Mouse (Mus musculus) thymus, adult 2 months (tissue): ENCODE measurements around the gene Ehbp1.

Source experiments
- CTCF ChIP-seq: fragments of 200-500 bp; IDR thresholded peaks from 2 replicates; pipeline ENCODE4 v1.5.1; 2012; ENCODE audit warnings: mild to moderate bottlenecking, control low read depth, low read length, moderate library complexity, borderline replicate concordance; ENCODE audit not compliant: control insufficient read depth, poor library complexity, insufficient read depth; ENCODE audit errors: extremely low read depth
- POLR2A ChIP-seq: fragments of 200-500 bp; IDR thresholded peaks from 2 replicates; pipeline ENCODE4 v1.6.1; 2012; ENCODE audit warnings: mild to moderate bottlenecking, low read length, control low read depth, moderate library complexity; ENCODE audit not compliant: control insufficient read depth, poor library complexity, insufficient read depth; ENCODE audit errors: extremely low read depth

GRCm38 (mm10) chr11:22197935-22198334, 144.2 kb downstream of the Ehbp1 start:
- TF ChIP-seq CTCF = no peak
- no peak for TF ChIP-seq POLR2A
